Mouse (Mus musculus): ENCODE data around the gene Armc12.

The Armc12 gene

GRCm38 (mm10) chr17:28530506-28530905 lies at the start of gene Armc12:
Gene Armc12, plus strand, starts transcription at chr17:28530806.
- in situ Hi-C loops (cut with MboI; ENCODE audit: low pct_unique_long_range_greater_than_20kb in 1 of 2, low sequenced_read_pairs in 2 of 2, unreplicated experiment in 1 of 2): loop anchor here in 1 of 2 experiments (10.0 kb wide), 1 partner anchor 146 kb away; no protein-coding TSS in a partner anchor

GRCm38 (mm10) chr17:28484704-28485445 lies 45.7 kb upstream of the Armc12 start:
- in situ Hi-C loops (cut with MboI; ENCODE audit: low pct_unique_long_range_greater_than_20kb in 1 of 2, low sequenced_read_pairs in 2 of 2, unreplicated experiment in 1 of 2): loop anchor here in 1 of 2 experiments (5.0 kb wide), 1 partner anchor 37 kb away; no protein-coding TSS in a partner anchor

GRCm38 (mm10) chr17:28485446-28485948 lies 45.1 kb upstream of the Armc12 start:
- in situ Hi-C loops (cut with MboI; ENCODE audit: low pct_unique_long_range_greater_than_20kb in 1 of 2, low sequenced_read_pairs in 2 of 2, unreplicated experiment in 1 of 2): loop anchor here in 1 of 2 experiments (5.0 kb wide), 1 partner anchor 37 kb away; no protein-coding TSS in a partner anchor

- in situ Hi-C loops (cut with MboI; ENCODE audit: low pct_unique_long_range_greater_than_20kb in 1 of 2, low sequenced_read_pairs in 2 of 2, unreplicated experiment in 1 of 2): loop anchor here in 1 of 2 experiments (5.0 kb wide), 1 partner anchor 36 kb away; no protein-coding TSS in a partner anchor
Observed at GRCm38 (mm10) chr17:28485977-28486400, 44.6 kb upstream of the Armc12 start.

GRCm38 (mm10) chr17:28486720-28487119 lies 43.9 kb upstream of the Armc12 start:
- in situ Hi-C loops (cut with MboI; ENCODE audit: low pct_unique_long_range_greater_than_20kb in 1 of 2, low sequenced_read_pairs in 2 of 2, unreplicated experiment in 1 of 2): loop anchor here in 1 of 2 experiments (5.0 kb wide), 1 partner anchor 36 kb away; no protein-coding TSS in a partner anchor

- in situ Hi-C loops (cut with MboI; ENCODE audit: low pct_unique_long_range_greater_than_20kb in 1 of 2, low sequenced_read_pairs in 2 of 2, unreplicated experiment in 1 of 2): loop anchor here in 1 of 2 experiments (5.0 kb wide), 1 partner anchor 35 kb away; no protein-coding TSS in a partner anchor
Observed at GRCm38 (mm10) chr17:28487584-28488257, 42.9 kb upstream of the Armc12 start.

GRCm38 (mm10) chr17:28488258-28489013 lies 42.2 kb upstream of the Armc12 start:
- in situ Hi-C loops (cut with MboI; ENCODE audit: low pct_unique_long_range_greater_than_20kb in 1 of 2, low sequenced_read_pairs in 2 of 2, unreplicated experiment in 1 of 2): loop anchor here in 1 of 2 experiments (5.0 kb wide), 1 partner anchor 34 kb away; no protein-coding TSS in a partner anchor

- in situ Hi-C loops (cut with MboI; ENCODE audit: low pct_unique_long_range_greater_than_20kb in 1 of 2, low sequenced_read_pairs in 2 of 2, unreplicated experiment in 1 of 2): no loop called here
Observed at GRCm38 (mm10) chr17:28491035-28491770, 39.4 kb upstream of the Armc12 start.

- in situ Hi-C loops (cut with MboI; ENCODE audit: low pct_unique_long_range_greater_than_20kb in 1 of 2, low sequenced_read_pairs in 2 of 2, unreplicated experiment in 1 of 2): no loop called here
Observed at GRCm38 (mm10) chr17:28495832-28496231, 34.8 kb upstream of the Armc12 start.

GRCm38 (mm10) chr17:28499190-28499589 lies 31.4 kb upstream of the Armc12 start:
- in situ Hi-C loops (cut with MboI; ENCODE audit: low pct_unique_long_range_greater_than_20kb in 1 of 2, low sequenced_read_pairs in 2 of 2, unreplicated experiment in 1 of 2): no loop called here

- in situ Hi-C loops (cut with MboI; ENCODE audit: low pct_unique_long_range_greater_than_20kb in 1 of 2, low sequenced_read_pairs in 2 of 2, unreplicated experiment in 1 of 2): no loop called here
Observed at GRCm38 (mm10) chr17:28500465-28500864, 30.1 kb upstream of the Armc12 start.

- in situ Hi-C loops (cut with MboI; ENCODE audit: low pct_unique_long_range_greater_than_20kb in 1 of 2, low sequenced_read_pairs in 2 of 2, unreplicated experiment in 1 of 2): no loop called here
Observed at GRCm38 (mm10) chr17:28502196-28502821, 28.3 kb upstream of the Armc12 start.

- in situ Hi-C loops (cut with MboI; ENCODE audit: low pct_unique_long_range_greater_than_20kb in 1 of 2, low sequenced_read_pairs in 2 of 2, unreplicated experiment in 1 of 2): no loop called here
Observed at GRCm38 (mm10) chr17:28504182-28504581, 26.4 kb upstream of the Armc12 start.

GRCm38 (mm10) chr17:28505591-28505990 lies 25.0 kb upstream of the Armc12 start:
- in situ Hi-C loops (cut with MboI; ENCODE audit: low pct_unique_long_range_greater_than_20kb in 1 of 2, low sequenced_read_pairs in 2 of 2, unreplicated experiment in 1 of 2): no loop called here

- in situ Hi-C loops (cut with MboI; ENCODE audit: low pct_unique_long_range_greater_than_20kb in 1 of 2, low sequenced_read_pairs in 2 of 2, unreplicated experiment in 1 of 2): no loop called here
Observed at GRCm38 (mm10) chr17:28506895-28507294, 23.7 kb upstream of the Armc12 start.

GRCm38 (mm10) chr17:28507496-28507895 lies 23.1 kb upstream of the Armc12 start:
- in situ Hi-C loops (cut with MboI; ENCODE audit: low pct_unique_long_range_greater_than_20kb in 1 of 2, low sequenced_read_pairs in 2 of 2, unreplicated experiment in 1 of 2): no loop called here
